Mouse (Mus musculus): Measurements from ENCODE around the gene Itpkb.
A peak's percentile ranks its signal among the peaks of the same experiment; 100 is the strongest.
"Not testable (repeated sequence)": the region's sequence is repeated elsewhere in the genome, so short reads cannot be mapped to it uniquely, and the experiment has no call there.

The Itpkb gene

GRCm38 (mm10) chr1:180367626-180368025 lies 37.3 kb downstream of the Itpkb start:
- no peak for DNase-seq (ENCODE audit: low spot score in 2 of 2)

- DNase-seq (ENCODE audit: low spot score in 2 of 2), result no peak
These were observed 37.8 kb downstream of the Itpkb start for GRCm38 (mm10) chr1:180368112-180368511.

- no peak for DNase-seq (ENCODE audit: low spot score in 2 of 2)
These were observed 38.4 kb downstream of the Itpkb start for GRCm38 (mm10) chr1:180368646-180369045.

- no peak for DNase-seq (ENCODE audit: low spot score in 2 of 2)
These were observed 40.8 kb downstream of the Itpkb start for GRCm38 (mm10) chr1:180370858-180371652.

GRCm38 (mm10) chr1:180372258-180372657 lies 42.0 kb downstream of the Itpkb start:
- not testable (repeated sequence) for DNase-seq (ENCODE audit: low spot score in 2 of 2)

GRCm38 (mm10) chr1:180376598-180376997 lies 46.3 kb downstream of the Itpkb start:
- no peak for DNase-seq (ENCODE audit: low spot score in 2 of 2)

- DNase-seq (ENCODE audit: low spot score in 2 of 2), result no peak
These were observed 49.3 kb downstream of the Itpkb start for GRCm38 (mm10) chr1:180379559-180379958.

GRCm38 (mm10) chr1:180382358-180382757 lies 52.1 kb downstream of the Itpkb start:
- DNase-seq (ENCODE audit: low spot score in 2 of 2), result no peak

- no peak for DNase-seq (ENCODE audit: low spot score in 2 of 2)
These were observed 53.6 kb downstream of the Itpkb start for GRCm38 (mm10) chr1:180383884-180384283.

- DNase-seq (ENCODE audit: low spot score in 2 of 2), result no peak
These were observed 54.2 kb downstream of the Itpkb start for GRCm38 (mm10) chr1:180384486-180384885.

- DNase-seq (ENCODE audit: low spot score in 2 of 2), result no peak
These were observed 55.0 kb downstream of the Itpkb start for GRCm38 (mm10) chr1:180385308-180385707.

- DNase-seq (ENCODE audit: low spot score in 2 of 2), result peak; percentile 98 to 99
These were observed 56.9 kb downstream of the Itpkb start for GRCm38 (mm10) chr1:180386951-180387749.

GRCm38 (mm10) chr1:180387750-180388480 lies 57.6 kb downstream of the Itpkb start:
- no peak for DNase-seq (ENCODE audit: low spot score in 2 of 2)

GRCm38 (mm10) chr1:180388481-180388880 lies 58.2 kb downstream of the Itpkb start:
- no peak for DNase-seq (ENCODE audit: low spot score in 2 of 2)

GRCm38 (mm10) chr1:180389213-180389760 lies 59.0 kb downstream of the Itpkb start:
- not testable (repeated sequence) for DNase-seq (ENCODE audit: low spot score in 2 of 2)

GRCm38 (mm10) chr1:180390321-180390731 lies 60.0 kb downstream of the Itpkb start:
- no peak for DNase-seq (ENCODE audit: low spot score in 2 of 2)

GRCm38 (mm10) chr1:180390746-180391574 lies 60.7 kb downstream of the Itpkb start:
- no peak for DNase-seq (ENCODE audit: low spot score in 2 of 2)

GRCm38 (mm10) chr1:180391575-180391945 lies 61.3 kb downstream of the Itpkb start:
- no peak for DNase-seq (ENCODE audit: low spot score in 2 of 2)

GRCm38 (mm10) chr1:180392137-180392798 lies 62.0 kb downstream of the Itpkb start:
- no peak for DNase-seq (ENCODE audit: low spot score in 2 of 2)

- DNase-seq (ENCODE audit: low spot score in 2 of 2), result no peak
These were observed 62.9 kb downstream of the Itpkb start for GRCm38 (mm10) chr1:180393017-180393797.
